Mouse (Mus musculus): ENCODE data around the gene Ifna2. TPM values are rescaled to one million over a fixed set of nuclear protein-coding genes. Genes with fewer than 3 reads are reported as not detected.

Ifna2 gene
- total RNA-seq (2021): not detected
- long read RNA-seq, experiment 1: 0 reads
- long read RNA-seq, experiment 2: 0 reads

GRCm38 (mm10) chr4:88683812-88684211 lies at the start of gene Ifna2:
Gene Ifna2 (minus strand): TSS chr4:88683912.
- TF ChIP-seq CTCF (conservative IDR thresholded peaks at IDR 0.05): no peak
- no peak for DNase-seq (ENCODE audit: low spot score in 2 of 2)
- H3K27ac ChIP-seq: no peak within 1 kb of the TSS

GRCm38 (mm10) chr4:88727324-88727723 lies 43.6 kb upstream of the Ifna2 start:
- peak; percentile 77 for TF ChIP-seq CTCF (conservative IDR thresholded peaks at IDR 0.05)
- DNase-seq (ENCODE audit: low spot score in 2 of 2): no peak

More at GRCm38 (mm10) chr4:88683812-88684211, at the start of gene Ifna2:
- no peak within 1 kb of the TSS for H3K4me3 ChIP-seq

GRCm38 (mm10) chr4:88726727-88727126 lies 43.0 kb upstream of the Ifna2 start:
- Histone ChIP-seq H3K27ac (no peak overlapping the region), H3K4me3 (no peak overlapping the region)
- DNase-seq (ENCODE audit: low spot score in 2 of 2): no peak
- TF ChIP-seq CTCF (conservative IDR thresholded peaks at IDR 0.05): no peak

More at GRCm38 (mm10) chr4:88727324-88727723, 43.6 kb upstream of the Ifna2 start:
- Histone ChIP-seq H3K27ac (no peak overlapping the region), H3K4me3 (no peak overlapping the region)

GRCm38 (mm10) chr4:88723497-88724090 lies 39.9 kb upstream of the Ifna2 start:
- no peak for TF ChIP-seq CTCF (conservative IDR thresholded peaks at IDR 0.05)
- Histone ChIP-seq H3K4me3 (no peak overlapping the region), H3K27ac (no peak overlapping the region)
- no peak for DNase-seq (ENCODE audit: low spot score in 2 of 2)

- Histone ChIP-seq H3K4me3 (peak within 1 kb of the TSS; percentile 78), H3K27ac (peak within 1 kb of the TSS; percentile 98)
- peak; percentile 88 to 92 for DNase-seq (ENCODE audit: low spot score in 2 of 2)
- TF ChIP-seq CTCF (conservative IDR thresholded peaks at IDR 0.05): no peak
Observed at GRCm38 (mm10) chr4:88721791-88722721, 38.3 kb upstream of the Ifna2 start, which contains the start of the genes Gm26566 and Klhl9. Gene Gm26566 (plus strand): TSS chr4:88721805. Gene Klhl9 (minus strand): TSS chr4:88722465.

- peak overlapping the region; percentile 78 for H3K4me3 ChIP-seq
- H3K27ac ChIP-seq: no peak overlapping the region
- no peak for TF ChIP-seq CTCF (conservative IDR thresholded peaks at IDR 0.05)
- DNase-seq (ENCODE audit: low spot score in 2 of 2): no peak
Observed at GRCm38 (mm10) chr4:88718715-88719114, 35.0 kb upstream of the Ifna2 start.

- no peak for TF ChIP-seq CTCF (conservative IDR thresholded peaks at IDR 0.05)
- no peak for DNase-seq (ENCODE audit: low spot score in 2 of 2)
- H3K4me3 ChIP-seq: no peak overlapping the region
- H3K27ac ChIP-seq: no peak overlapping the region
Observed at GRCm38 (mm10) chr4:88715059-88715458, 31.3 kb upstream of the Ifna2 start.

GRCm38 (mm10) chr4:88714281-88714680 lies 30.6 kb upstream of the Ifna2 start:
- TF ChIP-seq CTCF (conservative IDR thresholded peaks at IDR 0.05): no peak
- no peak for DNase-seq (ENCODE audit: low spot score in 2 of 2)
- Histone ChIP-seq H3K27ac (no peak overlapping the region), H3K4me3 (no peak overlapping the region)

- Histone ChIP-seq H3K27ac (no peak overlapping the region), H3K4me3 (no peak overlapping the region)
- no peak for TF ChIP-seq CTCF (conservative IDR thresholded peaks at IDR 0.05)
- no peak for DNase-seq (ENCODE audit: low spot score in 2 of 2)
Observed at GRCm38 (mm10) chr4:88707128-88707826, 23.6 kb upstream of the Ifna2 start.

- no peak for DNase-seq (ENCODE audit: low spot score in 2 of 2)
- Histone ChIP-seq H3K4me3 (no peak overlapping the region), H3K27ac (no peak overlapping the region)
- no peak for TF ChIP-seq CTCF (conservative IDR thresholded peaks at IDR 0.05)
Observed at GRCm38 (mm10) chr4:88705924-88706323, 22.2 kb upstream of the Ifna2 start.

GRCm38 (mm10) chr4:88699301-88699700 lies 15.6 kb upstream of the Ifna2 start:
- no peak overlapping the region for H3K27ac ChIP-seq
- TF ChIP-seq CTCF (conservative IDR thresholded peaks at IDR 0.05): no peak
- no peak for DNase-seq (ENCODE audit: low spot score in 2 of 2)
- H3K4me3 ChIP-seq: no peak overlapping the region

GRCm38 (mm10) chr4:88698781-88699180 lies 15.1 kb upstream of the Ifna2 start:
- Histone ChIP-seq H3K4me3 (no peak overlapping the region), H3K27ac (no peak overlapping the region)
- TF ChIP-seq CTCF (conservative IDR thresholded peaks at IDR 0.05): no peak
- no peak for DNase-seq (ENCODE audit: low spot score in 2 of 2)

GRCm38 (mm10) chr4:88697753-88698152 lies 14.0 kb upstream of the Ifna2 start:
- no peak for DNase-seq (ENCODE audit: low spot score in 2 of 2)
- no peak overlapping the region for H3K4me3 ChIP-seq
- no peak for TF ChIP-seq CTCF (conservative IDR thresholded peaks at IDR 0.05)
- H3K27ac ChIP-seq: no peak overlapping the region

All from layer of hippocampus, adult 2 months (tissue).